Mouse (Mus musculus) forebrain, embryonic 15.5 days (tissue): Measurements from ENCODE around the gene D930048N14Rik. TPM values are rescaled to one million over a fixed set of nuclear protein-coding genes. Genes with fewer than 3 reads are reported as not detected.
"Not testable (repeated sequence)": the region's sequence is repeated elsewhere in the genome, so short reads cannot be mapped to it uniquely, and the experiment has no call there.

Experiments
- ATAC-seq: fragments of 200-750 bp; cut with Nextera tagmentation; replicated peaks from 2 replicates; pipeline ENCODE4 v1.8.0; 2017; ENCODE audit warnings: mild to moderate bottlenecking, moderate TSS enrichment, moderate library complexity
- H3K27ac ChIP-seq: fragments of 300-500 bp; sonication (generic); replicated peaks from 2 replicates; pipeline ENCODE4 v1.5.1; 2015; ENCODE audit warnings: mild to moderate bottlenecking, inconsistent platforms
- H3K27me3 ChIP-seq: fragments of 300-500 bp; sonication (generic); 2 replicates; pipeline ENCODE4 v1.6.1; 2015; ENCODE audit warnings: inconsistent platforms
- H3K36me3 ChIP-seq: fragments of 300-500 bp; sonication (generic); 2 replicates; pipeline ENCODE4 v1.6.1; 2015; ENCODE audit warnings: mild to moderate bottlenecking, inconsistent platforms
- H3K4me1 ChIP-seq: fragments of 300-500 bp; sonication (generic); 2 replicates; pipeline ENCODE4 v1.6.1; 2015; ENCODE audit warnings: inconsistent platforms
- H3K4me2 ChIP-seq: fragments of 300-500 bp; sonication (generic); replicated peaks from 2 replicates; pipeline ENCODE4 v1.6.1; 2015; ENCODE audit warnings: mild to moderate bottlenecking, inconsistent platforms
- H3K4me3 ChIP-seq: fragments of 300-500 bp; sonication (generic); 2 replicates; pipeline ENCODE4 v1.5.1; 2015; ENCODE audit warnings: mild to moderate bottlenecking, inconsistent platforms
- H3K9ac ChIP-seq: fragments of 300-500 bp; sonication (generic); replicated peaks from 2 replicates; pipeline ENCODE4 v1.6.1; 2015; ENCODE audit warnings: mild to moderate bottlenecking, inconsistent platforms
- H3K9me3 ChIP-seq: fragments of 300-500 bp; sonication (generic); 2 replicates; pipeline ENCODE4 v1.6.1; 2016; ENCODE audit warnings: inconsistent platforms
- WGBS: fragments of 180-500 bp; shearing (Covaris S2); methylation state at CpG from one replicate; pipeline ENCODE4 v1.1.7; 2015; ENCODE audit warnings: mixed read lengths; 5-methylcytosine and 5-hydroxymethylcytosine counted together
- polyA plus RNA-seq: library from polyadenylated mRNA; unstranded; fragments of >200 nt; fragmentation: Nextera tagmentation; extraction: Ambion mirVana; gene quantifications from 2 replicates; pipeline ENCODE4 v1.2.1, GENCODE M21; 2015

D930048N14Rik gene
- polyA plus RNA-seq, 1 experiment from 2014 or later: 0.57 TPM

DNA sequence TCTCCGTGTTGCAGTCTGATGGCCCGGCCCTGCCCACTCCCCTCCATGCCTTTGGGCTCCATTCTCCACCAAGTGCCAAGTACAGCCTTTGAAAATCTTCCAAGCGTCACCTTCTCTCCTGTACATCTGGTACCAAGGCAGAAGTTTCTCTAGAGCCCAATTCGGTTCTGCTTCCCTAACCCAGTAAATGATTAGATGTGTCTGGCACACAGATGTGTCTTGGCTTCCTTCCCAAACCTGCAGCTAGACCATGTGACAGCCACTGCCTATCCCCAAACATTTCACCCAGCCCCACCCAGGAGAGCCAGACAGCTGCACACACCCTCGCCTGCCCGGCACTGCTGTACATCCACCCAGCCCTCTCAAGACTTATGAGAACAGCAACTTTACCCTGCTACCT is 8.0 kb downstream of the D930048N14Rik start:
- Histone ChIP-seq H3K4me2 (no peak overlapping the region), H3K9ac (no peak overlapping the region), H3K36me3 (no peaks in the 10 kb centered on the region), H3K27me3 (no peaks in the 10 kb centered on the region), H3K4me1 (no peaks in the 10 kb centered on the region), H3K27ac (no peak overlapping the region), H3K4me3 (no peak overlapping the region), H3K9me3 (no peaks in the 10 kb centered on the region)
- 67% methylated on average over 6 of the region's 6 CpGs for WGBS
- ATAC-seq: no peak

DNA sequence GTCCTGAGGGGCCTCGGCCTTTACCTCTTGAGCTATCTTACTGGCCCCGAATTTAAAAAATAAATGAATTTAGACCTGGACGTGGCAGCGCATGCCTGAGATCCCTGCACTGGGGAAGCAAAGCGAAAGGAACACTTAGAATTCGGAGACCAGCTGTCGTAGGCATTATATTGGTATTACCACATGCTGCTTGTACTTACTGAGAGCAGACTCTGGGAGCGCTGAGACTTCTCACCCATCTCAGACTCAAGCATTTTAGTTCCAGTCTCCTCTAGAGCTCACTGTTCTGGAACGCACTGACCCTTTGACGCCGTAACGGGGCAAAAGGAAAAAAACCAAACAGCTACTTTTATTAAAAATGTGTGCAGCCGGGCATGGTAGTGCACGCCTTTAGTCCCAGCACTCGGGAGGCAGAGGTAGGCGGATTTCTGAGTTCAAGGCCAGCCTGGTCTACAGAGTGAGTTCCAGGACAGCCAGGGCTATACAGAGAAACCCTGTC is 11.2 kb downstream of the D930048N14Rik start:
- no peak overlapping the region for H3K4me2 ChIP-seq
- WGBS: 88% methylated on average over 16 of the region's 16 CpGs
- no peak for ATAC-seq
- H3K27ac ChIP-seq: no peak overlapping the region
- H3K4me3 ChIP-seq: no peak overlapping the region
- no peaks in the 10 kb centered on the region for H3K4me1 ChIP-seq
- H3K27me3 ChIP-seq: no peaks in the 10 kb centered on the region
- no peak overlapping the region for H3K9ac ChIP-seq
- H3K36me3 ChIP-seq: no peaks in the 10 kb centered on the region
- H3K9me3 ChIP-seq: no peaks in the 10 kb centered on the region

DNA sequence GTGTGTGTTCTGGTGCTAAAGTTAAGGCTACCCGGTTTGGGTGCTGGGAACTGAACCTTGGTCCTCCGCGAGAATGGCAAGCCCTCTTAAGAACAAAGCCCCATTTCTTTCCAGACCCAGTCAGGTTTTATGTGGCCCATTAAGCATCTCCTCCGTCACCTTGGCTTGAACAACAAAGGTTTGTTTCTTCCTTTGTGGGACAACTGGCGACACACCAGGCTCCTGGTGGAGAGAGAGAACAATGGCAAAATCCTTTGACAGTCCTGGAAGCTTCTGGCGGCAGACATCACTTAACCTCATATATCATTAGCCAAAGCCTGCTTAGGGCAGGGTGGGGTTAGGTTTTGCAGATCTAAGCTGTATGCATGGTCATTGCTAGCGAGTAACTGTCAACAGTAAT is 11.9 kb downstream of the D930048N14Rik start:
- H3K4me1 ChIP-seq: no peaks in the 10 kb centered on the region
- H3K9me3 ChIP-seq: no peaks in the 10 kb centered on the region
- no peak overlapping the region for H3K9ac ChIP-seq
- H3K4me3 ChIP-seq: no peak overlapping the region
- no peaks in the 10 kb centered on the region for H3K36me3 ChIP-seq
- no peak overlapping the region for H3K4me2 ChIP-seq
- no peaks in the 10 kb centered on the region for H3K27me3 ChIP-seq
- WGBS: 70% methylated on average over 7 of the region's 7 CpGs
- no peak overlapping the region for H3K27ac ChIP-seq
- no peak for ATAC-seq

DNA sequence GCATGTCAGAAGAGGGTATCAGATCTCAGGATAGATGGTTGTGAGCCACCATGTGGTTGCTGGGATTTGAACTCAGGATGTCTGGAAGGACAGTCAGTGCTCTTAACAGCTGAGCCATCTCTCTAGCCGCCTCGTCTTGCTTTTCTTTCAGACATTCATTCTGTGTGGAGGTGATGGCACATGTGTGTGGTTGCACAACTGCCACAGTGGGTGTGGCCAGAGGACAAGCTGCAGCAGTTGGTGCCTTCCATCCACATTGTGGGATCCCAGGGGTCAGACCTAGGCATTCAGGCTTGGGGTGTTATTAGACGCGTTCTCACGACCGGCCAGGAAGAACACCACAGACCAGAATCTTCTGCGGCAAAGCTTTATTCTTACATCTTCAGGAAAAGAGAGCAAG is 14.0 kb downstream of the D930048N14Rik start:
- WGBS: 90% methylated on average over 7 of the region's 7 CpGs
- not testable (repeated sequence) for ATAC-seq

DNA sequence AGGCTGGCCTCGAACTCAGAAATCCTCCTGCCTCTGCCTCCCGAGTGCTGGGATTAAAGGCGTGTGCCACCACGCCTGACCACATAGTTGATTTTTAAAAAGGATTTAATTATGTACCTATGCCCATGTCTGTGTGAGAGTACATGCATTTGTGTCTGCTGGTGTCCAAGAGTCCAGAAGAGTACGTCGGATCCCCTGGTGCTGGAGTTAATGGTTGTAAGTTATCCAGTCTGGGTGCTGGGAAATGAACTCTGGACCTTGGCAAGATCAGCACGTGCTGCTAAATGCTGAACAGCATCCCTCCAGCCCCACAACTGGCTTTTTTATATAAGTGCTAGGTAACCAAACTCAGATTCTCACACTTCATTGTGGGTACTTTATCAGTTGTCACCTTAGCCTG is 20.1 kb downstream of the D930048N14Rik start:
- Histone ChIP-seq H3K4me2 (no peak overlapping the region), H3K4me1 (no peaks in the 10 kb centered on the region), H3K9me3 (no peaks in the 10 kb centered on the region), H3K4me3 (no peak overlapping the region), H3K9ac (no peak overlapping the region), H3K27me3 (no peaks in the 10 kb centered on the region), H3K36me3 (no peaks in the 10 kb centered on the region), H3K27ac (no peak overlapping the region)
- 91% methylated on average over 7 of the region's 7 CpGs for WGBS
- no peak for ATAC-seq

More for the DNA sequence above, 14.0 kb downstream of the D930048N14Rik start:
- H3K27ac ChIP-seq, H3K4me3 ChIP-seq, H3K9ac ChIP-seq, H3K27me3 ChIP-seq, H3K4me1 ChIP-seq, H3K36me3 ChIP-seq, H3K9me3 ChIP-seq, H3K4me2 ChIP-seq: not testable (repeated sequence)

DNA sequence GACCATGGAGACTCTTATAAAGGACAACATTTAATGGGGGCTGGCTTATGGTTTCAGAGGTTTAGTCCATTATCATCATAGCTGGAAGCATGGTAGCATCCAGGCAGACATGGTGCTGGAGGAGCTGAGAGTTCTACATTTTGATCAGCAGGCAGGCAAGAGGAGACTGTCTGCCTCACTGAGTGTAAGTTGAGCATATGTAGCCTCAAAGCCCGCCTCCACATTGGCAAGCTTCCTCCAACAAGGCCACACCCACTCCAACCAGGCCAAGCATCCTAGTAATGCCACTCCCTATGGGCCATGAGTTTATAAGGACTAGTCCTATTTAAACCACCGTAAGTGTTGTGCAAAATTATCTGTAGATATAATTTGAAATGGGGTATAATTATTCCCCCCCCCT is 20.6 kb downstream of the D930048N14Rik start:
- Histone ChIP-seq H3K4me1 (no peaks in the 10 kb centered on the region), H3K36me3 (no peaks in the 10 kb centered on the region), H3K27ac (no peak overlapping the region), H3K27me3 (no peaks in the 10 kb centered on the region), H3K4me2 (no peak overlapping the region), H3K9me3 (no peaks in the 10 kb centered on the region), H3K9ac (no peak overlapping the region), H3K4me3 (no peak overlapping the region)
- no peak for ATAC-seq
- WGBS: 92% methylated on average over 2 of the region's 2 CpGs

DNA sequence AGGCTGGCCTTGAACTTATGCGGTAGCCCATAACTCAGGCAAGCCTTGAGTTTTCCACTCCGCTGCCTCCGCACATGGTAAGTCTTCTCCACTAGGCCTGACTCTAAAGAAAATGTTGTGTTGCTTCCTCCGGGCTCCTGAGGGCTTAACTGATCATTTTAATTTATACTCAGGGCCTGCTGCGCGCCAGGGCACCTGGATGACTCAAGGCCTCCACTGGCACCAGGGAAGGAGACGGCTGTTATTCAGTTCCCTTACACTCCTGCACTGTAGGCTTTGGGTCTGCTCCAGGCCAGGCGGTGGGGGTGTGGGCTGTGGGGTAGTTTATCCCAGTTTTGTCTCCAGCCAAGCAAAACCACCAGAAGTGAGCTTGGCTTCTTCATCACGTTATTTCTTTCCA is 22.5 kb downstream of the D930048N14Rik start:
- H3K36me3 ChIP-seq: no peaks in the 10 kb centered on the region
- no peak overlapping the region for H3K27ac ChIP-seq
- no peak overlapping the region for H3K4me3 ChIP-seq
- H3K27me3 ChIP-seq: no peaks in the 10 kb centered on the region
- 81% methylated on average over 9 of the region's 9 CpGs for WGBS
- H3K9me3 ChIP-seq: no peaks in the 10 kb centered on the region
- no peak overlapping the region for H3K4me2 ChIP-seq
- ATAC-seq: no peak
- H3K9ac ChIP-seq: no peak overlapping the region
- H3K4me1 ChIP-seq: no peaks in the 10 kb centered on the region

DNA sequence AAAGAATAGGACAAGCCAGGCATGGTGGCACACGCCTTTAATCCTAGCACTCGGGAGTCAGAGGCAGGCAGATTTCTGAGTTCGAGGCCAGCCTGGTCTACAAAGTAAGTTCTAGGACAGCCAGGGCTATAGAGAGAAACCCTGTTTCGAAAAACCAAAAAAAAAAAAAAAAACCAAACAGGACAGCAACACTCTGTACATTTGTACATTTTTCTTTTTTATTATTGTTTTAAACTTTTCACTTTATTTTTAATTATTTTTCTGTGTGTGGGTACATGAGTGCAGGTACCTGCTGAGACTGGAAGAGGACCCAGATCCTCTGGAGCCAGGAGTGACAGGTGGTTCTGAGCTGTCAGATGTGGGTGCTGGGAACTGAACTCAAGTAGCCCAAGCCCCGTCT is 24.6 kb downstream of the D930048N14Rik start:
- H3K9ac ChIP-seq: no peak overlapping the region
- no peaks in the 10 kb centered on the region for H3K36me3 ChIP-seq
- H3K27me3 ChIP-seq: no peaks in the 10 kb centered on the region
- ATAC-seq: no peak
- H3K4me1 ChIP-seq: no peaks in the 10 kb centered on the region
- WGBS: 80% methylated on average over 5 of the region's 5 CpGs
- H3K27ac ChIP-seq: no peak overlapping the region
- H3K4me2 ChIP-seq: no peak overlapping the region
- H3K9me3 ChIP-seq: no peaks in the 10 kb centered on the region
- no peak overlapping the region for H3K4me3 ChIP-seq

DNA sequence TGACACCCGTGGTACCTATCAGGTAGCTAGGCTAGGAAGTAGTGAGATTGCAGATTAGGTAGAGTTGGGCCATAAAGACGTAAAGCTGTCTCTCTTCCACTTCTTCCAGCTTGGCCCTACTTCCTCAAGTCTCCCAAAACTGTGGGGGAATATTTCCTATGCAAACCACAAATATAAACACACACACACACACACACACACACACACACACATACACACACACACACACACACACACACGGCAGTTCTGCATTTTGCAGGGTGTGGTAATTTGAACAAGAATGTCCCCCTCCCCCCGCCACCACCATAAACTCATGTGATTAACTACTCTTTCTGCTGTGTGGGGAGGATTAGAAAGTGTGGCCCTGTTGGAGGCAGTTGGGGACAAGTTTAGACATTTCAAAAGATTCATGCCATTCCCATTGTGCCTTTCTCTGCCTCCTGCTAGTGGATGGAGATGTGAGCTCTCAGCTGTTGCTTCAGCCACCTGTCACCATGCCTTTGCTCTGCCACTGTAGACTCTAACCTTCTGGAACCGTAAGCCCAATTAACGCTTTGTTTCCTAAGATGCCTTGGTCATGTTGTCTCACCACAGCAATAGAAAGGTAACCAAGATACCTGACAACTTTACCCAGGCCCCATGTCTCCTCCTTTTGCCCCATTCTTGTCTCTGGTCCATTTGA is 27.1 kb downstream of the D930048N14Rik start:
- Histone ChIP-seq H3K36me3 (no peaks in the 10 kb centered on the region), H3K27me3 (no peaks in the 10 kb centered on the region), H3K4me1 (no peaks in the 10 kb centered on the region), H3K4me3 (no peak overlapping the region), H3K9me3 (no peaks in the 10 kb centered on the region), H3K9ac (no peak overlapping the region), H3K4me2 (no peak overlapping the region), H3K27ac (no peak overlapping the region)
- ATAC-seq: no peak
- 76% methylated on average over 6 of the region's 6 CpGs for WGBS

DNA sequence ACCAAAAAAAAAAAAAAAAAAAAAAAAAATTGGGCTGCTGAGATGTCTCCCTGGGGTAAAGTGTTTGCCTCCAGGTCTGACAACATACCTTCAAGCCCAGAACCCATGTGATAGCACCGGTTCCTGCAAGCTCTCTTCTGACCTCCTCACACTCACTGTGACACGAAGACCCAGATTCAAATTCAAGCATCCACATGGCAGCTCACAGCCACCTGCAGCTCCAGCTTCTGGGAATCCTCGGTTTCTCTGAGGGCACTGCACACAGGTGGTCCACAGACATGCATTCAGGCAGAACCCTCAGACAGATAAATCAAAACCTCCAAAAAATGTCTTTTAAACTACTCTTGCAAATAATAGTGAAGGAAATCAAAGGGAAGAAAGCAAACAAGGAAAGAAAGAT is 28.7 kb downstream of the D930048N14Rik start:
- Histone ChIP-seq H3K27me3 (no peaks in the 10 kb centered on the region), H3K27ac (no peak overlapping the region), H3K4me2 (no peak overlapping the region), H3K9me3 (no peaks in the 10 kb centered on the region), H3K36me3 (no peaks in the 10 kb centered on the region), H3K9ac (no peak overlapping the region), H3K4me1 (no peaks in the 10 kb centered on the region), H3K4me3 (no peak overlapping the region)
- WGBS: 73% methylated on average over 3 of the region's 3 CpGs
- ATAC-seq: no peak

DNA sequence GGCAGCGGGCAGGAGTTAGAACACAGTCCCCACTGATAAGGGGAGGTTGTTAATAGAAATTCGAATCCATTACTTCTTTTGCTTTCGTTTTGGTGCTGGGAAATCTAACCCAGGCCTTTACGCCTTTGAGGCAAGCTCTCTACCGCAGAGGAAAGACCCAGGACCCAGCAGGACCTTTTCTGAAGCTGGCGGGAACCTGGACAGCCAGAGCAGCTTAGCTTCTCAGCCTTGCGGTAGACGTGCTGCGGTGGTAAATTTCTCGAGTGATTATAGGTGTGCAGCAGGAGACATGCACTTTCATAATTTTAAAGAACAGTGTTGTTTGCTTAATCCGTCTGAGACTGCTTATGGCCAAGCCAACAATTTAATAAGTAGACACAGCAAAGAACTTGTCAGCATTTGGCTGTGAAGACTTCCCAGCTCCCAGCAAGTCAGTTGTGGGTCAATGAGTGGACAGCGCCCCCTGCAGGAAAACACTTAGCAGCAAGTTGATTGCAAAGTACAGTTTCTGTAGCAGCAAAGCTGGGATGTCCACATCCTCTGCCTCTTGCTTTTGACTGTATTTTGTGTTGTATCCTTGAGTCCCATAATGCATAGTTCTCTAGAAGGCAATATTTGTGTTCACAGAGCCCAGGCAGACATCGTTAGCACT is 30.7 kb downstream of the D930048N14Rik start:
- H3K27ac ChIP-seq: no peak overlapping the region
- no peaks in the 10 kb centered on the region for H3K4me1 ChIP-seq
- WGBS: 33% methylated on average over 13 of the region's 13 CpGs
- H3K27me3 ChIP-seq: no peaks in the 10 kb centered on the region
- H3K4me2 ChIP-seq: no peak overlapping the region
- H3K9me3 ChIP-seq: no peaks in the 10 kb centered on the region
- no peak overlapping the region for H3K4me3 ChIP-seq
- no peak overlapping the region for H3K9ac ChIP-seq
- H3K36me3 ChIP-seq: peaks cover 8% of the 10 kb centered on the region
- no peak for ATAC-seq

DNA sequence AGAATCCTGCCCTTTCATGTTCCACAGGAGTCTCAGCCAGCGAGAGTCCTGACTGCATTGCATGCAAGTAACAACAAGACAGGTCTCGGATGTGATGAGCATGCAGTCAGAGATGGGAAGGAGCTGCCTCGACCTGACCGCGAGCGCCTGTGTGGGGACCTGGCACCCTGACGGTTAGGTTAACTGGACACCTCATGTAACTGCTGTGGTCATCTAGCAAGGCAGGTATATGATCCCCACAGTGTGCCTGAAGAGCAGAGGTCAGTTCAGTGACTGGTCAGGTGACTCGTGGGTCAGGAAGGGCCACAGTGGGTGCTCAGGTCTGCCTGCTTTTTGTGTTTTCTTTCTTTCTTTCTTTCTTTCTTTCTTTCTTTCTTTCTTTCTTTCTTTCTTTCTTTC is 31.2 kb downstream of the D930048N14Rik start:
- Histone ChIP-seq H3K27me3 (no peaks in the 10 kb centered on the region), H3K9ac (no peak overlapping the region), H3K27ac (no peak overlapping the region), H3K4me1 (no peaks in the 10 kb centered on the region), H3K4me3 (no peak overlapping the region), H3K36me3 (peaks cover 8% of the 10 kb centered on the region), H3K4me2 (no peak overlapping the region), H3K9me3 (no peaks in the 10 kb centered on the region)
- 46% methylated on average over 8 of the region's 8 CpGs for WGBS
- ATAC-seq: no peak
